Mouse (Mus musculus) urinary bladder, postnatal 25 days (tissue): Measurements from ENCODE around the gene Sfmbt2.

Experiments used
- DNase-seq: peaks from one replicate; pipeline ENCODE4 v3.0.0; 2022; ENCODE audit warnings: low spot score

Gene Sfmbt2

DNA sequence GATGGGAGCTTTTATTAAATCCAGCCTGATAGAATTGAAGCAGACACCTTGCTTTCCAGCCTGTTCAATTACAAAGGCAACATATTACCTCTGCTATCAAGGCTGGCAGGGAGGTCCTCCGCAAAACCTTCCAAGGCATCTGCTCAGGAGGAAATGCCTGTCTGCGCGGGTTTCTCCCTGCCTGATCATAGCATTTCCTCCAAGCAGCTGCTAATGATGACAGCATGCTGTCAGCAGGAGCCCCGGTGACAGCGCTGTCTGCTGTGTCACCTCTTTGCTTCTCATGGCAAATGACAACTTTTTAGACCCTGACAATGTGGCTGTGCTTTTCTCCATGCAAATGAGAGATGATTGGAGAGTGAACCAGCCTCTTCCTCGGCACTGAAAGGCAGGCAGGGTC, 199.1 kb downstream of the Sfmbt2 start:
- DNase-seq: no peak

- DNase-seq: no peak
Observed at GRCm38 (mm10) chr2:10572311-10572710, 202.0 kb downstream of the Sfmbt2 start.

DNA sequence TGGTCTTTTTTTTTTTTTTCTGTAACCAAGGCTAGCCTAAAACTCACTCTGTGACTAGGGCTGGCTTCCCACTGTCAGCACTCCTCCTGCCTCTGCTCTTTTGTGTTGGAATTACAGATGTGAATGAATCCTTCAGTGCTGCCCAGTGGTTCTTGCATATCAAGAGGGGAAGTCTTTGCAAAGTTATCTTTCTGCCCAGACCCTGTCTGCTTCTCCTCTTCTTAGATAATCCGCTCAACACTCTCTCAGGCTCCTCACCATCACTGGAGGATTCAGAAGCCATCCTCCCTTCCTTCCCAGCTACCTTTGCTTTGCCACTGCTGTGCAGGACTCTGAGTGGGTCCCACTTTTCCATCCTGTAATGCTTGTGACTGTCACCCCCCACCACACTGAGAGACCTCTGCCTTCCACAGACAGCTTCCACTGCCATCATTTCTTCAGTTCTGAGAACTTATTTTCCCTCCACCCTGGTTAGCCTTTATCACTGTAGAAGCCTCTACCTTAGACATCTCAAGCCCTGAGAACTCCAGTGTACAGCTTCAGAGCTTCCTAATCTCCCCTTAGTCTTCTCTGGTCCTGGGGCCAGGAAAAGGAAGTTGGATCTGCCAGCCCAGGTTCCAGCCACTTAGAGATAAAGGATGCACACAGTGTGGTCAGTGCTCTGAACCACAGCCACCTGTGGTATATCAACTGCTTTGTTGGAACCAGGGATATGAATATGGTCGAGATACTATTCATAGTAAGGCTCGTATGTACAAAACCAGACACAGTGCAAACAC, 205.8 kb downstream of the Sfmbt2 start:
- DNase-seq: no peak

- DNase-seq: no peak
Observed at GRCm38 (mm10) chr2:10582673-10583072, 212.4 kb downstream of the Sfmbt2 start.

- DNase-seq: no peak
Observed at GRCm38 (mm10) chr2:10583103-10583502, 212.8 kb downstream of the Sfmbt2 start.

DNA sequence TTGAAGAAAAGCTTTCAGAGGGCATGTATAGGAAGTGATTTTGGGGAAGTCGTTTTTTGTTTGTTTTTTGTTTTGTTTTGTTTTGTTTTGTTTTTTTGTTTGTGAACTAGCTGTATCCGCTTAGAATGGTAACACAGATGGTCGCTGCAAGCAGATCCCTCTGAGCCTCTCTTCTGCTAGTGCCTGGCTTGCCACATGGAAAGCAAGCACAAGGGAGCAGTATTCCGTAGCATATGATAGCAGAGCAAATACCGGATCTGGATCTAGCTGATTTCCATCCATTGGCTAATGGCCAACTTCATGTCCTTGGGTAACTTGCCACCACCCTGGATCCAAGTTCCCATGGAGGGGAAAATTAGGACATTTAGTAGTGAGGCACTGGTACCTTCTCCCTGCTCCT, 221.0 kb downstream of the Sfmbt2 start:
- no peak for DNase-seq

GRCm38 (mm10) chr2:10615500-10615899, 245.2 kb downstream of the Sfmbt2 start:
- no peak for DNase-seq
